Mouse (Mus musculus) hindbrain, embryonic 16.5 days (tissue): Measurements from ENCODE around the gene Wdr1. TPM values are rescaled to one million over a fixed set of nuclear protein-coding genes. Genes with fewer than 3 reads are reported as not detected.

Experiments
- ATAC-seq: fragments of 200-750 bp; cut with Nextera tagmentation; 2 replicates; pipeline ENCODE4 v1.8.0; 2017; ENCODE audit warnings: moderate TSS enrichment, moderate library complexity
- H3K27ac ChIP-seq: fragments of 300-500 bp; sonication (generic); 2 replicates; pipeline ENCODE4 v1.5.1; 2014; ENCODE audit warnings: low read depth, mild to moderate bottlenecking, control low read depth, low read length, moderate library complexity
- H3K27me3 ChIP-seq: fragments of 300-500 bp; sonication (generic); replicated peaks from 2 replicates; pipeline ENCODE4 v1.6.1; 2014; ENCODE audit warnings: low read length; ENCODE audit not compliant: control insufficient read depth, insufficient read depth
- H3K36me3 ChIP-seq: fragments of 300-500 bp; sonication (generic); 2 replicates; pipeline ENCODE4 v1.6.1; 2014; ENCODE audit warnings: mild to moderate bottlenecking, low read length, moderate library complexity, mixed read lengths; ENCODE audit not compliant: control insufficient read depth, insufficient read depth
- H3K4me1 ChIP-seq: fragments of 300-500 bp; sonication (generic); 2 replicates; pipeline ENCODE4 v1.6.1; 2014; ENCODE audit warnings: low read depth, low read length; ENCODE audit not compliant: control insufficient read depth, insufficient read depth
- H3K4me2 ChIP-seq: fragments of 300-500 bp; sonication (generic); 2 replicates; pipeline ENCODE4 v1.6.1; 2014; ENCODE audit warnings: mild to moderate bottlenecking, low read length, control low read depth, moderate library complexity
- H3K4me3 ChIP-seq: fragments of 300-500 bp; sonication (generic); 2 replicates; pipeline ENCODE4 v1.5.1; 2014; ENCODE audit warnings: mild to moderate bottlenecking, low read length, control low read depth, moderate library complexity
- H3K9ac ChIP-seq: fragments of 300-500 bp; sonication (generic); 2 replicates; pipeline ENCODE4 v1.6.1; 2014; ENCODE audit warnings: low read depth, mild to moderate bottlenecking, control low read depth, low read length, moderate library complexity
- H3K9me3 ChIP-seq: fragments of 300-500 bp; sonication (generic); 2 replicates; pipeline ENCODE4 v1.6.1; 2014; ENCODE audit warnings: mild to moderate bottlenecking, low read length, moderate library complexity; ENCODE audit not compliant: control insufficient read depth
- WGBS: fragments of 180-500 bp; shearing (Covaris S2); extraction: QIAGEN DNeasy Blood & Tissue Kit; methylation state at CpG from one replicate; pipeline ENCODE4 v1.1.7; 2014; 5-methylcytosine and 5-hydroxymethylcytosine counted together
- polyA plus RNA-seq: library from polyadenylated mRNA; unstranded; fragments of >200 nt; fragmentation: Nextera tagmentation; extraction: Ambion mirVana; gene quantifications from 2 replicates; pipeline ENCODE4 v1.2.1, GENCODE M21; 2015

Gene Wdr1
- polyA plus RNA-seq, 1 experiment from 2014 or later = 202 TPM

DNA sequence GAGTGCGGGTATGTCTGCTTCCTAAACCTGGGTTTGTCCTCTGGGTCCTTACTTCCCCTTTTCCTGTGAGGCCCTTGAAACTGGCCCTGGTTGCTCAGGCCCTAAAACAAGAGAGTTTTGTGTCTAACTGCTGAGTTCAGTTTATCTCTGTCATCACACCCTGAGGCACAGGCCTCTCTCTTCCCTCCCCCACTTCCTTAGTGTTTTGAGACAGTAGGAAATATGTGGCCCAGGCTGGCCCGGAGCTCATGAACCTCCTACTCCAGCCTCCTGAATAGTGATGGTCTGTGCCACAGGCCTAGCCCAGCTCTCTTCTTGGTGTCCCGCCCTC, 57.6 kb downstream of the Wdr1 start:
- H3K27ac ChIP-seq = no peak overlapping the region
- no peak overlapping the region for H3K9ac ChIP-seq
- no peaks in the 10 kb centered on the region for H3K9me3 ChIP-seq
- no peaks in the 10 kb centered on the region for H3K36me3 ChIP-seq
- H3K4me2 ChIP-seq = no peak overlapping the region
- 90% methylated on average over 3 of the region's 3 CpGs for WGBS
- H3K4me1 ChIP-seq = no peaks in the 10 kb centered on the region
- ATAC-seq = no peak
- no peak overlapping the region for H3K4me3 ChIP-seq
- H3K27me3 ChIP-seq = no peaks in the 10 kb centered on the region

DNA sequence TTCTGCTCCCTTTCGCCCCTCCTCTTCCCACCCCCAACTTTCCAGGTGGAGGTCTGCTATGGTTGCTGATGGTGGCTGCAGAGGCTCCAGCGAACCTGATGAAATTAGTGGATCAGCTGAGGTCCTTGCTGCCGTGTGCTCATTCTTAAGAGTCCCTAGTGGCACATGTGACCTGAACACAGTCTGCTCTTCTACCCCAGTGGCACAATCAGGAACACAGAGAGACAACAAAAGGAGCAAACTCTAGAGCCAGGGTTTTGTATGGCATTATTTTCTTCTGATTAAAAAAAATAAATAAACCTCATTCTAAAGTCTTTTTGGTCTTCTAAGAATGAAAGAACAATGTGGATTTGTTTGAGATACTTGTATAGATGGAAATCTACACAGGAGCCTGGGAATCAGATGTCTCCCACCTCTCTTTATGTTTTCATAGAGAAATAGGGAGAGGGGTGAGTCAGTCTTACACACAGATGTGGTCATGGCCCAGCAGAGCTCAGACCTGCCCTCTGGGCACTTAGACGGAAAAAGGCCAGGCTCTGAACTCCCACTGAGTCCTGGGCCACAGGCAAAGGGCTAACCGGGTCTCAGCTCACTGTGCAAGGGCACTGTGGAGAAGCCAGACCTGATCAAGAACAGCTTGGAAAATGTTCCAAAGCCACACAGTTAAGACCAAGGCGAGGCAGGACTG, 58.1 kb downstream of the Wdr1 start:
- no peaks in the 10 kb centered on the region for H3K9me3 ChIP-seq
- H3K4me3 ChIP-seq = no peak overlapping the region
- no peaks in the 10 kb centered on the region for H3K4me1 ChIP-seq
- no peak for ATAC-seq
- no peak overlapping the region for H3K9ac ChIP-seq
- no peaks in the 10 kb centered on the region for H3K27me3 ChIP-seq
- no peaks in the 10 kb centered on the region for H3K36me3 ChIP-seq
- no peak overlapping the region for H3K4me2 ChIP-seq
- 61% methylated on average over 6 of the region's 6 CpGs for WGBS
- no peak overlapping the region for H3K27ac ChIP-seq

DNA sequence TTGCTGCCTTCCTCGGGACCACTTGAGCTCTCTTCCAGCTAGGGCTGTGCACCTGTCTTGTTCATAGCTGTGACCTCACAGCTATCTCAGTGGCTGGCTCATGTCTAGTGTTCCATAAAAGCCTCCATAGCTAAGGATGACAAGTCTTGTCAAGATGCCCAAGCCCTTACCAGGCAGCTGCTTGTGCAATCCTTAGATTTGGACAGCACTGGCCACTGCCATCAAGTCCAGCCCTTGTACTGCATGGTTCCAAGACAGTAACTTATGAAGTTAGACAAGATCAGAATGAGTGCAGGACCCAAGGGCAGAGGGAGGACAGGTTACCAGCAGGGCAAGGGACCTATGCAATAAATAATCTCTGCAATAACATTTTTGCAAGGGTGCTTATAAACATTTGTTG, 58.9 kb downstream of the Wdr1 start:
- H3K4me3 ChIP-seq = no peak overlapping the region
- H3K4me1 ChIP-seq = no peaks in the 10 kb centered on the region; the same call in 1 of the 2 replicates
- no peaks in the 10 kb centered on the region for H3K36me3 ChIP-seq
- no peak overlapping the region for H3K27ac ChIP-seq
- WGBS = 93% methylated on average over 1 of the region's 1 CpGs
- ATAC-seq = no peak
- no peak overlapping the region for H3K4me2 ChIP-seq
- no peaks in the 10 kb centered on the region for H3K9me3 ChIP-seq
- H3K27me3 ChIP-seq = no peaks in the 10 kb centered on the region
- no peak overlapping the region for H3K9ac ChIP-seq

DNA sequence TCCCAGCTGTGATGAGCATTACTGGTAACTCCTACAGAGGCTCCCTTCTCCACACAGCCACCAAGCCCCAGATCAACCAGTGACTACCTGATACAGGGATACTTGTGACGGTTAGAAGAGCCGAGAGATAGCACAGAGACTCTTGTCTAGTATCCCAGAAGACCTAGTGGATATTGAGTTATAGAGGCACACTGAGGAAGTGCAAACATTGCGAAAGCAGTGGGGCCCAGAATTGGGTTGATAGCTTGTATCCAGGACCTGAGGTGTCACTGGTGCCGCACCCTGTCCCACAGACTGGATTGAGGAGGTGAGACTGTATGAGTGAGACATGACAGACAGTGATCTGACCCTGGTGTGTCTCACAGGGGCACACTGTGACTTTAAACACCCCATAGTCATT, 60.0 kb downstream of the Wdr1 start, which contains the start of gene Slc2a9:
TSS of gene Slc2a9 (minus strand) at position 152 of the 400 bp plus-strand sequence.
- Histone ChIP-seq H3K27me3 (no peaks in the 10 kb centered on the region), H3K4me2 (no peak within 1 kb of the TSS), H3K4me3 (no peak within 1 kb of the TSS), H3K9me3 (no peaks in the 10 kb centered on the region), H3K36me3 (no peaks in the 10 kb centered on the region), H3K4me1 (no peaks in the 10 kb centered on the region; the same call in 1 of the 2 replicates), H3K27ac (no peak within 1 kb of the TSS), H3K9ac (no peak within 1 kb of the TSS)
- ATAC-seq = no peak
- WGBS = 87% methylated on average over 4 of the region's 4 CpGs

DNA sequence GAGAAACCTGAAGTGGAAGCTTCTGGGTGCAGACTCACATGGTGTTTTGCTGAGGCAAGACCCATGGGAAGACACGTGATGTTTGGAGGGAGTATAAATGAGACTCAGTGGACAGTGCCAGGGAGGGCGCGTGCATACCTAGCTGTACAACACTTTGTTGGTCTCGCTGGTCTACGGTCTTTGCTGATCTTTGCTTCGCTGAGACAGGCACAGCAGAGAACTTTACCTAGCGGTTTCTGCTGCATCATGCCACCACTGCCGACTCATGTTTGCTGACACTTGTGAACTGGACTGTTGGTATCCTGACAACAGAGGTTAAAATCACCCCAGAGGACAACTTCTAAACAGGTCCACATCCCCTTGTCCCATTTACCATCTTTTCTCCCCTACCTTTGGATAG, 63.0 kb downstream of the Wdr1 start:
- Histone ChIP-seq H3K9ac (no peak overlapping the region), H3K4me1 (no peaks in the 10 kb centered on the region; the same call in 1 of the 2 replicates), H3K27me3 (no peaks in the 10 kb centered on the region), H3K4me3 (no peak overlapping the region), H3K9me3 (no peaks in the 10 kb centered on the region), H3K27ac (no peak overlapping the region), H3K36me3 (no peaks in the 10 kb centered on the region), H3K4me2 (no peak overlapping the region)
- 89% methylated on average over 8 of the region's 8 CpGs for WGBS
- ATAC-seq = no peak

DNA sequence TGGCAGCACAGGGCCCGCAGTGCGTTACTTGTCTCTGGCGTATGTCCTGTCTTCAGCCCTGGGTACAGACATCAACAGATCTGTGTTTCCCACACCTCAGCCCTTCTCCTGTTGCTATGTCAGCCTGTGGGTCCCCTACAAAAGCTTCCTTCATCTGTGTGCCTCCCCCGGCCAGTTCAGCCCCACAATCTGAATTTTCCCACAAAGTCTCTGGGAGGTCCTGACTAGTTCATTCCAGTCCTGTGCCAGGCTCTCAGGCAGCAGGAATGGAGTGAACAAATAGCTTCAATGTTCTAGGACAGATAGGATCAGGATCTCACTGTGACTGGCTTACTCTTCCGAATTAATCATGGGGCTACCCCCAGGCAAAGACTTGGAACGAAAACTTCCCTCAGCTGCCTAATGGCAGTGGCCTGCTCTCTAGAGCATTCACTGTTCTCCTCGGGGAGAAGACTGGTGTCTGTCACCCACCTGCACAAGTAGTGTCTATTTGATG, 63.7 kb downstream of the Wdr1 start:
- H3K27me3 ChIP-seq = no peaks in the 10 kb centered on the region

DNA sequence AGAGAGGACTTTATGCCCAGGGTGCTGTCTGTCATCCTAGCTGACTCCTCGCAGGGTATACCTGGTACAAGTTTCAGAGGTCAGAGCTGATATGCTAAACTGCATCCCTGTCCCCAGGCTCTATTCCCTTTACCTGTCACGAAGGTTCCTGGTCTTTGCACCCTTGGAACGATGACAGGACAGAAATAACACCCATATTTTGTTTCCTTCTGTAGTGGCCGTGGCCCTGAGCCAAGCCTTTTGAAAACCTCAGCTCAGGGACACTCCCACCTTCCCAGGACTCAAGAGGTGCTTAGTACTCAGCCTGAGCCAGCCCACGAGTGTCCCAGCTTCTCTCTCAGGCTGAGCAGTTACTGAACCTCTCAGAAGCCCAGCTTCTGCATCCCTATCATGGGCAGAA, 64.5 kb downstream of the Wdr1 start:
- Histone ChIP-seq H3K4me2 (no peak overlapping the region), H3K9me3 (no peaks in the 10 kb centered on the region), H3K27ac (peak overlapping the region; percentile 46; the same call in 1 of the 2 replicates), H3K27me3 (no peaks in the 10 kb centered on the region), H3K4me1 (no peaks in the 10 kb centered on the region; the same call in 1 of the 2 replicates), H3K9ac (no peak overlapping the region), H3K4me3 (no peak overlapping the region), H3K36me3 (no peaks in the 10 kb centered on the region)
- ATAC-seq = no peak
- WGBS = 77% methylated on average over 5 of the region's 5 CpGs

More for the DNA sequence above, 63.7 kb downstream of the Wdr1 start:
- H3K9me3 ChIP-seq = no peaks in the 10 kb centered on the region
- no peaks in the 10 kb centered on the region; the same call in 1 of the 2 replicates for H3K4me1 ChIP-seq
- H3K36me3 ChIP-seq = no peaks in the 10 kb centered on the region
- no peak overlapping the region for H3K4me3 ChIP-seq
- peak; percentile 93 for ATAC-seq
- H3K9ac ChIP-seq = no peak overlapping the region
- H3K27ac ChIP-seq = 0 out of 2 replicates have a peak overlapping the region, but pooled peaks have one; percentile 20
- WGBS = 60% methylated on average over 7 of the region's 7 CpGs
- no peak overlapping the region for H3K4me2 ChIP-seq

DNA sequence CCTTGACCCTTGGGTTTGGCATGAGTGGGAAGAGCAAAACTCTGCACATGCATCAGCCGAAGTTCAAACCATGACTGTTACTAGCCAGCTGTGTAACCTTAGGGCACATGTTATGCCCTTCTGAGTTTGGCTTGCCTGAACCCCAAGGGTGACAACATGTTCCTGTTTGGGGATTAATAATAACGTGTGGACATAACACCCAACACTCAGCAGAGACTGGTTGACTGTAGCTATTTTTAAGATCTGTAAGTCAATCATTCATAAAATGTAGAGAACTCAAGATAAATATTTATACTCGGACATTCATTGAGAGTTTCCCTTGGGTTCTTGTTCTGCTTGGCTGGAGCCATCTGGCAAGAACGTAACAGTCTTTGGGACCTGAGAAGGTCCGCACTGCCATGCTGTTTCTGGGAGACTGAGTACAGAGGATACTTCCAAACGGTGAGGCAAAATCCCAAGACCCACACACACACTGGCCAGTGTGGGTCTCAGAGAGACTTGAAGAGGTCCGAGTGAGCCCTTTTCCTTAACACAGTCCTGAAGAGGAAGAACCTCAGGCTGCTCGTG, 66.4 kb downstream of the Wdr1 start:
- H3K4me1 ChIP-seq = no peaks in the 10 kb centered on the region; the same call in 1 of the 2 replicates
- no peaks in the 10 kb centered on the region for H3K36me3 ChIP-seq
- H3K27ac ChIP-seq = no peak overlapping the region
- H3K9ac ChIP-seq = no peak overlapping the region
- no peak for ATAC-seq
- no peak overlapping the region for H3K4me3 ChIP-seq
- H3K27me3 ChIP-seq = no peaks in the 10 kb centered on the region
- no peaks in the 10 kb centered on the region for H3K9me3 ChIP-seq
- WGBS = 78% methylated on average over 8 of the region's 8 CpGs
- H3K4me2 ChIP-seq = no peak overlapping the region

DNA sequence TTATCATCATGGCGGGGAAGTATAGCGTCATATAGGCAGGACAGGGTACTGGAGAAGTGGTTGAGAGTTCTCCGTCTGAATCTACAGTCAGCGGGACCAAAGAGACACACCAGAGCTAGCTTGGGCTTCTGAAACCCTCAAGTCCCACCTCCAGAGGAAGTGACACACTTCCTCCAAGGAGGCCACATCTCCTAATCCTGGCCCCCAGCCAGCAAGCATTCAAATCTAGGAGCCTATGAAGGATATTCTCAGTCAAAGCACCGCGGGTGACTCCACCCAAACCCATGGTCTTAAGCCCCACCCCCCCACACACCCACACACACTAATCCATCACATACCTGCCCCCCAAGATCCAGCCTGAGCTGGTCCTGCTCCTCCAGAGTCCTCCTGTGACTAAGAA, 69.1 kb downstream of the Wdr1 start:
- no peak overlapping the region for H3K9ac ChIP-seq
- no peak for ATAC-seq
- H3K36me3 ChIP-seq = no peaks in the 10 kb centered on the region
- no peak overlapping the region for H3K4me2 ChIP-seq
- no peaks in the 10 kb centered on the region for H3K4me1 ChIP-seq
- no peak overlapping the region for H3K27ac ChIP-seq
- no peaks in the 10 kb centered on the region for H3K27me3 ChIP-seq
- whole genome bisulfite sequencing = 88% methylated on average over 6 of the region's 6 CpGs
- H3K4me3 ChIP-seq = no peak overlapping the region
- no peaks in the 10 kb centered on the region for H3K9me3 ChIP-seq
